Mouse (Mus musculus) thymus, adult 2 months (tissue): Measurements from ENCODE around the gene Vat1.

Source experiments
- CTCF ChIP-seq: fragments of 200-500 bp; IDR thresholded peaks from 2 replicates; pipeline ENCODE4 v1.5.1; 2012; ENCODE audit warnings: mild to moderate bottlenecking, control low read depth, low read length, moderate library complexity, borderline replicate concordance; ENCODE audit not compliant: control insufficient read depth, poor library complexity, insufficient read depth; ENCODE audit errors: extremely low read depth
- POLR2A ChIP-seq: fragments of 200-500 bp; IDR thresholded peaks from 2 replicates; pipeline ENCODE4 v1.6.1; 2012; ENCODE audit warnings: mild to moderate bottlenecking, low read length, control low read depth, moderate library complexity; ENCODE audit not compliant: control insufficient read depth, poor library complexity, insufficient read depth; ENCODE audit errors: extremely low read depth

- no peak for TF ChIP-seq CTCF
- no peak for TF ChIP-seq POLR2A
Measured at GRCm38 (mm10) chr11:101420148-101420547, 45.9 kb downstream of the Vat1 start.
